Mouse (Mus musculus) cerebellum, adult (tissue): ENCODE measurements around the gene Alpl.

Experiments used
- ATAC-seq: cut with Nextera tagmentation; 2 replicates; pipeline ENCODE4 v1.9.2; 2017; ENCODE audit warnings: mild to moderate bottlenecking, moderate library complexity, mixed read lengths; ENCODE audit not compliant: insufficient number of reproducible peaks, low FRiP score, low TSS enrichment

Gene Alpl

DNA sequence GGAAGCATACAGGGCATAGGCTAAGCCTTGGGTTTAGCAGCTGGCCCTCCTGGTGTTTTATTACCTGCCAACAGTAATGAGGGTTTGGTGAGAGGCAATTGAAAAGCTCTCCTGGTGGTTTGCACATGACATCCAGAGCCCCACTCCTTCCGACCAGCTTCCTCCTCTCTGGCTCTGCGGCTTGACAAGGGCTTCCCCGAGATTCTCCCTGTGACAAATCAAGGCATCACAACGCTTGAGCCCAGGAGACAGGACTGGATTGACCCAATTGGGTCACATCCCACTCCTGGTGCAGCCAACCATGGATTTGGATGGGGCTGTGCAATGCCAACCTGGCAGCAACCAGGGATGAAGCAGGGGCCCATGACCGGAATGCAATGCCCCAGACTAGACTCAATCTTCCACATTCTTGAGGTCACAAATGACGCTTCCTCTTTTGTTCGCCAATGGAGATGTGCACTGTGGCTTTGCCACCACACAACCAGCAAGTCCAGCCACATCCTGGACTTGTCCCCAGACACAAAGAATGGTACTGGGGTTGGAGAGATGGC is 11.2 kb upstream of the Alpl start:
- peak; percentile 56; the same call in 1 of the 2 replicates for ATAC-seq

- no peak for ATAC-seq
Observed at GRCm38 (mm10) chr4:137801196-137801595, 5.0 kb upstream of the Alpl start.

DNA sequence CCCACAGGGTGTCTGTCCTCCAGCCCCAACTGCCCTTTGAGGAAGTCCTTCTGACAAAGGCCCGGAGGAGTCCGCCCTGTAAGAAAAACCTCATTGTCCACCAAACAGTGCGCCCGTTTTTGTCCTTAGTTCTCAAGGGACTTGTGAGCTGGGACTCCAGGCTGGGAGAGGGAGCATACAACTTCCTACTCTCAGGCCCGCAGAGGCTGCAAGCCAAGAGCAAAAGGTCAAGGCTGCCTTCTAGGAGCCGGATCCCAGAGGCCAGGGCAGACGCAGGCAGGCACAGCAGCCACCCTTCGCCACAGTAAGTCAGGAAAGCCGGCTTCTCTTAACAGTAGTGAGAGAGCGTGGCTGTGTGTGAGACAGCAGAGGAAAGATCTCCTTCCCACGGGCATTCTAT is 4.1 kb upstream of the Alpl start:
- ATAC-seq: no peak

- ATAC-seq: no peak
Observed at GRCm38 (mm10) chr4:137797038-137797437, 854 bp upstream of the Alpl start.

GRCm38 (mm10) chr4:137794178-137794900 is 1.8 kb downstream of the Alpl start:
- no peak for ATAC-seq

- no peak for ATAC-seq
Observed at GRCm38 (mm10) chr4:137793611-137794010, 2.6 kb downstream of the Alpl start.

GRCm38 (mm10) chr4:137791440-137791839 is 4.7 kb downstream of the Alpl start:
- no peak for ATAC-seq

DNA sequence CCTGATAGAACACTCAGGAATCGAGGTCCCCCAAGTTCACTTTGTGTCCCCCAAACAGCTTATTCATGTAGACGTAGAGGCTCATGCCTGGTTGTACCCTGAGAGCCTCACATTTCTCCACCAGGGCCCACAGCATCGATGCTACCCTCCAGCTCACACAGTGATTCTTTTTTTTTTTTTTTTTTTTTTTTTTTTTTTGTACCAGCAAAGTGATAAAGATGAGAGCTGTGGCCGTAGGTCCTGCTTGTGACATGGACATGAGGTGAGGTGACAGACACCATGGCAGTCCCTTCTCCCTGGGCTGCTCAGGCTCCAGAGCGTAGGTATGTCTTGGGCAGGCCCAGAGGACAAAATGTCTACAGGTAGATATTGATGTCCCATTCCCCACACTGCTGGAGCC is 5.2 kb downstream of the Alpl start:
- ATAC-seq: no peak

- ATAC-seq: no peak
Observed at GRCm38 (mm10) chr4:137788511-137789049, 7.6 kb downstream of the Alpl start.

GRCm38 (mm10) chr4:137787589-137788289 is 8.4 kb downstream of the Alpl start:
- no peak for ATAC-seq

GRCm38 (mm10) chr4:137786488-137786887 is 9.7 kb downstream of the Alpl start:
- ATAC-seq: no peak

GRCm38 (mm10) chr4:137785270-137785669 is 10.9 kb downstream of the Alpl start:
- no peak for ATAC-seq

GRCm38 (mm10) chr4:137784741-137785140 is 11.4 kb downstream of the Alpl start:
- ATAC-seq: no peak

GRCm38 (mm10) chr4:137783541-137784191 is 12.5 kb downstream of the Alpl start:
- ATAC-seq: peak; percentile 40; the same call in 1 of the 2 replicates

- ATAC-seq: no peak
Observed at GRCm38 (mm10) chr4:137781949-137782348, 14.2 kb downstream of the Alpl start.

- no peak for ATAC-seq
Observed at GRCm38 (mm10) chr4:137780986-137781385, 15.2 kb downstream of the Alpl start.

- no peak for ATAC-seq
Observed at GRCm38 (mm10) chr4:137778397-137779184, 17.6 kb downstream of the Alpl start.

DNA sequence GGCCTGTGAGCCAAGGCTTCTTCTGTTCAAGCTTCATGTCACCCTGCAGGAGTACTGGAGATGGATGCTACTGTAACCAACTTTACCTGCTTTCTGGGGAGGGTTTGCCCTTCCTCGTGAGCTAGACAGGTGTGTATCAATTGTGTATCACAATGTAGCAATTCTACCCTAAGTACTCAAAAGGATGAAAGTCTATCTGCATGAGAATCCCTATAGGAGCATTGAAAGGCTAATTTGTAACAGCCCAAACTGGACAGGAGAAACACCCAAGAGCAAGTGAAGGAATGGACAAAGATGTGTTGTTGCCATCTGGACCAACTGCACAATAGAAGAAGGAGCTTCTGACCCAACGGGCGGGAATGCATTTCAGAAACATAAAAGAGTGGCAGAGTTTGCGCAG is 18.3 kb downstream of the Alpl start:
- ATAC-seq: no peak

- ATAC-seq: no peak
Observed at GRCm38 (mm10) chr4:137774505-137774904, 21.7 kb downstream of the Alpl start.

DNA sequence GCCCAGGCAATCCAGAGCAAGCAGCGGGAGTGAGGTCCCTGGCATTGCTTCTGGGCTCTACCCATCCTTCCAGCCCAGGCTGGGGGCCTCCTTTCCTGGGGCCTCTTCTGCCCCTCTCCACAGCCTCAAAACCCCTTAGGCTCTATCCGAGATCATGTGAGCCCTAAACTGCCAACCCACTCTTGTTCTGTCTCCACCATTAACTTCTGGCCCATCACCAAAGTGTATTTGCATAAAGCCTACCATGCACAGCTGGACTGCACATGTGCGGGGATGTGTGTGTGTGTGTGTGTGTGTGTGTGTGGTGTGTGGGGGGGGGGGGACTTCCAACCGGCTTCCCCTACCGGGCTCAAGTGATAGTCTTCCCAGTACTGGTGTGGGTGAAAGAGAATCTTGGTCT is 22.2 kb downstream of the Alpl start:
- no peak for ATAC-seq
